Mouse (Mus musculus): ENCODE measurements around the gene Spag9.

Gene Spag9

GRCm38 (mm10) chr11:93995720-93996305, at the start of gene Spag9:
Spag9 (plus strand) TSS chr11:93996091.
- in situ Hi-C loops (cut with MboI; ENCODE audit: low sequenced_read_pairs): no loop called here

GRCm38 (mm10) chr11:93948887-93949567, 46.9 kb upstream of the Spag9 start:
- in situ Hi-C loops (cut with MboI; ENCODE audit: low sequenced_read_pairs): no loop called here

GRCm38 (mm10) chr11:93950045-93950444, 45.8 kb upstream of the Spag9 start:
- in situ Hi-C loops (cut with MboI; ENCODE audit: low sequenced_read_pairs): no loop called here

GRCm38 (mm10) chr11:93952376-93952775, 43.5 kb upstream of the Spag9 start:
- in situ Hi-C loops (cut with MboI; ENCODE audit: low sequenced_read_pairs): no loop called here

- in situ Hi-C loops (cut with MboI; ENCODE audit: low sequenced_read_pairs): no loop called here
Measured at GRCm38 (mm10) chr11:93954738-93955255, 41.1 kb upstream of the Spag9 start.

- in situ Hi-C loops (cut with MboI; ENCODE audit: low sequenced_read_pairs): no loop called here
Measured at GRCm38 (mm10) chr11:93955256-93956150, 40.4 kb upstream of the Spag9 start.

GRCm38 (mm10) chr11:93956159-93956558, 39.7 kb upstream of the Spag9 start, which contains the start of gene Nme2:
Nme2 (minus strand) TSS chr11:93956259.
- in situ Hi-C loops (cut with MboI; ENCODE audit: low sequenced_read_pairs): no loop called here

- in situ Hi-C loops (cut with MboI; ENCODE audit: low sequenced_read_pairs): no loop called here
Measured at GRCm38 (mm10) chr11:93957031-93957555, 38.8 kb upstream of the Spag9 start.

- in situ Hi-C loops (cut with MboI; ENCODE audit: low sequenced_read_pairs): no loop called here
Measured at GRCm38 (mm10) chr11:93957746-93958145, 38.1 kb upstream of the Spag9 start.

GRCm38 (mm10) chr11:93961482-93961881, 34.4 kb upstream of the Spag9 start:
- in situ Hi-C loops (cut with MboI; ENCODE audit: low sequenced_read_pairs): loop anchor here (10.0 kb wide), 1 partner anchor 113 kb away; no protein-coding TSS in a partner anchor

- in situ Hi-C loops (cut with MboI; ENCODE audit: low sequenced_read_pairs): loop anchor here (10.0 kb wide), 1 partner anchor 112 kb away; no protein-coding TSS in a partner anchor
Measured at GRCm38 (mm10) chr11:93963013-93963412, 32.9 kb upstream of the Spag9 start.

- in situ Hi-C loops (cut with MboI; ENCODE audit: low sequenced_read_pairs): loop anchor here (10.0 kb wide), 1 partner anchor 109 kb away; no protein-coding TSS in a partner anchor
Measured at GRCm38 (mm10) chr11:93965391-93965790, 30.5 kb upstream of the Spag9 start.

GRCm38 (mm10) chr11:93967381-93967780, 28.5 kb upstream of the Spag9 start:
- in situ Hi-C loops (cut with MboI; ENCODE audit: low sequenced_read_pairs): loop anchor here (10.0 kb wide), 1 partner anchor 107 kb away; no protein-coding TSS in a partner anchor

GRCm38 (mm10) chr11:93968005-93968847, 27.7 kb upstream of the Spag9 start, which contains the start of the genes Gm20390 and Nme1:
Gm20390 (minus strand) TSS chr11:93968293.
Nme1 (minus strand) TSS chr11:93968521.
- in situ Hi-C loops (cut with MboI; ENCODE audit: low sequenced_read_pairs): loop anchor here (10.0 kb wide), 1 partner anchor 107 kb away; no protein-coding TSS in a partner anchor

- in situ Hi-C loops (cut with MboI; ENCODE audit: low sequenced_read_pairs): loop anchor here (10.0 kb wide), 1 partner anchor 106 kb away; no protein-coding TSS in a partner anchor
Measured at GRCm38 (mm10) chr11:93968848-93969128, 27.1 kb upstream of the Spag9 start.

GRCm38 (mm10) chr11:93969171-93969570, 26.7 kb upstream of the Spag9 start:
- in situ Hi-C loops (cut with MboI; ENCODE audit: low sequenced_read_pairs): loop anchor here (10.0 kb wide), 1 partner anchor 106 kb away; no protein-coding TSS in a partner anchor

GRCm38 (mm10) chr11:93969799-93970198, 26.1 kb upstream of the Spag9 start:
- in situ Hi-C loops (cut with MboI; ENCODE audit: low sequenced_read_pairs): loop anchor here (10.0 kb wide), 1 partner anchor 105 kb away; no protein-coding TSS in a partner anchor

- in situ Hi-C loops (cut with MboI; ENCODE audit: low sequenced_read_pairs): no loop called here
Measured at GRCm38 (mm10) chr11:93972951-93973350, 22.9 kb upstream of the Spag9 start.

- in situ Hi-C loops (cut with MboI; ENCODE audit: low sequenced_read_pairs): no loop called here
Measured at GRCm38 (mm10) chr11:93979502-93980049, 16.3 kb upstream of the Spag9 start.
